Mouse (Mus musculus) small intestine, adult 2 months (tissue): ENCODE measurements around the gene Pou1f1.

Source experiments
- CTCF ChIP-seq: fragments of 200-500 bp; IDR thresholded peaks from 2 replicates; pipeline ENCODE4 v1.5.1; 2012; ENCODE audit warnings: low read depth, mild to moderate bottlenecking, control low read depth, inconsistent platforms, low read length, moderate library complexity, mixed read lengths; ENCODE audit not compliant: insufficient replicate concordance, insufficient read length; ENCODE audit errors: extremely low read depth
- POLR2A ChIP-seq: fragments of 200-500 bp; IDR thresholded peaks from 2 replicates; pipeline ENCODE4 v1.6.1; 2012; ENCODE audit warnings: low read depth, mild to moderate bottlenecking, control low read depth, inconsistent platforms, low read length, moderate library complexity

DNA sequence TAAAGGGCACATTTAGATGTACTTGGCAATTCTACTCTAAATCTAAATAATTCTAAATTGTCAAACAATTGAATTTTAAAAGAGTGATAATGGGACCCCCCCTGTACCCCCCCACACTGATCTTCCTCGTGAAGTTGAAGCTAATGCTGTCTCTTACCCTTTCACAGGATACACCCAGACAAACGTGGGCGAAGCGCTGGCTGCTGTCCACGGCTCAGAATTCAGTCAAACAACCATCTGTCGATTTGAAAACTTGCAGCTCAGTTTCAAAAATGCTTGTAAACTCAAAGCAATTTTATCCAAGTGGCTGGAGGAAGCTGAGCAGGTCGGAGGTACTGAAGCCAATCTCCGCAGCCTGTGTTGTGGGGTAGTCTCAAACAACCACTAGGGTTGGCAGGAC lies 11.4 kb downstream of the Pou1f1 start:
- no peak for TF ChIP-seq POLR2A
- no peak for TF ChIP-seq CTCF
